Mouse (Mus musculus) liver, embryonic 14.5 days (tissue): ENCODE measurements around the gene Tor2a.

Source experiments
- CTCF ChIP-seq: IDR thresholded peaks from 2 replicates; pipeline ENCODE4 v1.5.1; 2016; ENCODE audit warnings: antibody characterized with exemption, low read depth, control low read depth
- EP300 ChIP-seq: IDR thresholded peaks from 2 replicates; pipeline ENCODE4 v1.6.1; 2016; ENCODE audit warnings: antibody characterized with exemption, low read depth

DNA sequence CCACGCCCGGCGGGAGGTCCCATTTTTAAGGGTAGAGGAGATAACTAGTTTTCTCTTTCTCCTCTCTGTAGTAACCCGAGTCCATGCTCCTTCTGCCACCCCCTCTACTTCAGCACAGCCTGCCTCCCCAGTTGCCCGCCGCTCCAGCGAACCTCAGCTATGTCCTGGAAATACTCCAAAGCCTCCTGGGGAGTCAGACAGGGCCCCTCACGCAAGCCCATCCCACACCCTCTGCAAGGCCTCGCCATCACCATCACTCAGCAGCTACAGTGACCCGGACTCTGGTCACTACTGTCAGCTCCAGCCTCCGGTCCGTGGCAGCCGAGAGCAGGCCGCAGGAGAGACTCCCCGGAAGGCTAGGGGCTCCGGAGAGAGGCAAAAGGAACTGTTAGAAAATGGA is 8.0 kb upstream of the Tor2a start:
- TF ChIP-seq CTCF (no peak), EP300 (no peak)
